Mouse (Mus musculus) kidney, adult 8-10 months (tissue): ENCODE measurements around the gene AU040320.

ENCODE experiments used
- DNase-seq, 2 experiments: peaks; one replicate each; pipeline ENCODE4 v3.0.0; 2022

AU040320 gene

DNA sequence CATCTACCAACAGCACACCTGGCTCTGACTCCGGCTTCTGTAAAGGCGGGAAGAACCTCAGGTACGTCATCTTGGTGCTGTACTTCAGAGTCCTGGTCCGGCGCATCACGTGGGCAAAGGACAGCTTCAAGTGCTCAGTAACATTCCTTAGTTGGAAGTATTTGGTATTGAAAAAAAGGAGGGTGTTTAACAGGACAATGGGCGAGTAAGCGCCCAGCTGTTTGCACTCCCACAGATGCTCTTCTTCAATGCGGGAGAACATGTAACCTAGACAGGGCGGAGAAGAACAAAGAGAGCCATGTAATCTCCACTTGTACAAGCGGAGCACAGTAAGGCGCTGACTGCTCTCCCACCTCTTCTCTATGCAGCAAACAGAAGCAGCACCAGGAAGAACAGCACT is 115.4 kb downstream of the AU040320 start:
- DNase-seq = no peak

DNA sequence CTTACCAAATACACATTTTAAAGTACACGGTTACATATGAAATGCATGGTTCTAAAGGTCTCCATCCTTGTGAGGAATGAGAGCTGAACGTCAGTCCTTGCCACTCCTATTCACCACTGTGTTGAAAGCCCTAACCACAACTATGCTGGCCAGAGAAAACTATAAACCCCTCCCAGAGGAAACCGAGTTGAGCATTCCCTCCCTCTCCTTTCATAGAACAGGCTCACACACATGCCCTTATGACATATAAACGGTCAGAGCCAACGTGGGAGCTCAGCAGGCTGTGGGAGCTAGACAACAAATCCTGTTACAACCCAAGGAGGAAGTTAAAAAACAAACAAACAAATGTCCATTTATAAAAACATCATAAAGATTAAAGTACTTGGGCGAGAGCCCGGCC is 119.4 kb downstream of the AU040320 start:
- DNase-seq = no peak

DNA sequence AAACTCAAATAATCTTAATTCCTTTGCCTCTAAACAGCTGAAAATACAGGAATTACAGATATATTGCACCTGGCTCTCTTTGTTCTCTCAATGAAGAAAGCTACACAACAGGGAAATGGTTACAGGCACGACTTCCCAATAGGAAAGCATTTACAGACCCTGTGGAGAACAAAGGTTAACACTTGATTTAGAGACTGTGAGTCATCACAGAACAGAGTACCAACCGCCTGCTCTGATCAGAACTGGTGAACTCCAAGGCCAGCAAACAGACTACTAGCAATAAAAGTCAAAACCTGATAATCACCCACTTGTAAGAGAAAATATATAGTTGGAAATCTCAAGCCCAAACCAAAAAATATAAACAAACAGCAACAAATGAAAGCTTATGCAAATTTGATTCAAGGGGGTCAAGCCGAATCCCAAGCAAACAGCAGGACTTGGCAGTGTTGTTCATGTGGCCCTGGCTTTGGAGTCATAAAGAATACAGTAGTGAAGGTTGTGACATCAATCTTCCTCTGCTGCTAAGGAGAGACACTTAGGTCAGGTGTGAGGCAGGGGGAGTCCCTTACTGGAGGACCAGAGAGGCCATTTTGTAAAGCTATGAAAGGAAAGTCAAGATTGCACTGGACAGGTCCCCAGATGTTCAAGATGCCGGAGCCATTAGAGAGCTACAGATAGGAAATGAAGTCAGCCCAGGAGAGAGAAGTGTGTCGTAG is 126.4 kb downstream of the AU040320 start:
- no peak for DNase-seq

DNA sequence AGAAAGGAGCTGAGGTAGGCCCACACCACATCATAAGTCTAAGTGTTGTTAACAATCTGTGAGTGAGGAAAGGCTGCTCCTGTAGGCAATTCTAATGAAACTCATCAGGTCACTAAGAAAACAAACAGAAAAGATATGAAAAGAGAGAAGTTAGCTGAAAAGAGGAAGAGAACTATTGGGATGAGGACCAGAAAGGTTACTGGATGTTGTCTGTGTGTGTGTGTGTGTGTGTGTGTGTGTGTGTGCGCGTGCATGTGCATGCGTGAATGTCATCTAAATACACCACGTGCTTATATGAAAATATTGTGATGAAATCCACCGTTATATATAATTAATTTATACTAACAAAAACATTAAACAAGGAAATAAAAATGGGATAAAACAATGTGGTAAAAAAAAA is 130.3 kb downstream of the AU040320 start:
- DNase-seq = no peak

DNA sequence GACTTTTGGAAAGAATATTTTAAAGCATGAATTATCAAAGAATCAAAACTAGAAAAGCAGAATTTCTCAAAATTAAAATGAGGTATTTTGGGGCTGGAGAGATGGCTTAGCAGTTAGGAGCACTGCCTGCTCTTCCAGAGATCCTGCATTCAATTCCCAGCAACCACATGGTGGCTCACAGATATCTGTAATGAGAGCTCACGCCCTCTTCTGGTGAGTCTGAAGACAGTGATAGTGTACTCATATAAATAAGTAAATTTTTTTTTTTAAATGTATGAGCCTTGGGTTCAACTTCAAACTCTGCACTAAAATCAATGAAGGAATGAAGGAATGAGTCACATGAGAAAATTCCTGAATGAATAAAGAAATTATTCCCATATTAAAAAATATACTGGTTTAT is 132.6 kb downstream of the AU040320 start:
- no peak for DNase-seq

DNA sequence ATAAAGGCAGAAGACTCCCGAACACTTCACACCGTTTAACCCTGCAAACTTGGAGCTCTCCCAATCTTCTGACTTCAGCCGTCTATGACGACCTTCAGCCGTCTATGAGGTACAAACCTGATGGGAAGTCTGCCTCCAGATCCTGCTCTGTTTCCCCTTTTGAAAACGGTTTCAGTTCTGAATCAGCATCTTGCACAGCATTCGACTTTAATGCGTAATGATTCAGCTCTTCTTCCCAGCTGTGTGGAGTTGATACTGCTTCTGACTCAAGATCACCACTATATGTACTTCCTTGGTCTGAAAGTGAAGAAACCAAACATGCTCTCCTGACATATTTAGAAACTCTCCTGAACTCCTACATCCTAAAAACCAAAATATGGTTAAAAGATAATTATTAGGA is 136.5 kb downstream of the AU040320 start:
- DNase-seq = no peak
